Comparison of ENCODE assay signal across 13 mouse cellular contexts in the genomic region with DNA sequence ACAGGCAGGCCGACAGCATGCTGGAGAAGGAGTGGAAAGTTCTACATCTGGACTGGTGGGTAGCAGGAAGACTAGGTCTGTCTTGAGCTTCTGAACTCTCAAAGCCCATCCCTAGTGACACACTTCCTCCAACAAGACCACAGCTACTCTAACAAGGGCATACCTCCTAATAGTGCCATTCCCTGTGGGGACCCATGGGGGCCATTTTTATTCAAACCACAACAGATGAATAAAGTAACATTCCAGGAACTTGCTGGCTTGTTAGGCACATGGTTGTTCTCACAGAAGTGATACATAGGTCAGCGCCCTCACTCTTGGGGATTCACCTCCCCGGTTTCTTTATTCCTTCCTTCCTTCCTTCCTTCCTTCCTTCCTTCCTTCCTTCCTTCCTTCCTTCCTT.
"Had no signal": no experiment of that assay in that cellular context is flagged by ENCODE, and none has a peak within 500 bp of the region (broad histone marks: within the 10 kb centered on the region; RNA-seq: fewer than 3 reads in every experiment).

No protein-coding gene starts in this region.

- DNase-seq: cerebellum, adult 9-11 months; cerebellum, postnatal 14 days; cerebellum, postnatal 25 days; cerebellum, postnatal 36 days; embryo, embryonic 11 days; forebrain, postnatal 0 days; gastrocnemius, adult 2 months; gastrocnemius, postnatal 10 days; gastrocnemius, postnatal 14 days; gastrocnemius, postnatal 25 days; gastrocnemius, postnatal 36 days; heart, adult 18-20 months; heart, adult 2 months had no signal
